Mouse (Mus musculus) limb, embryonic 10.5 days (tissue): ENCODE data around the gene Parp6. TPM values are rescaled to one million over a fixed set of nuclear protein-coding genes. Genes with fewer than 3 reads are reported as not detected.
A peak's percentile ranks its signal among the peaks of the same experiment; 100 is the strongest.

Source experiments
- DNase-seq: peaks from one replicate; pipeline ENCODE4 v3.0.0-alpha.2; 2017; ENCODE audit warnings: low spot score
- H3K27ac ChIP-seq: fragments of 300-500 bp; sonication (generic); 2 replicates; pipeline ENCODE4 v1.5.1; 2016; ENCODE audit warnings: mild to moderate bottlenecking
- H3K27me3 ChIP-seq: fragments of 300-500 bp; sonication (generic); 2 replicates; pipeline ENCODE4 v1.6.1; 2016; ENCODE audit warnings: low read depth, mild to moderate bottlenecking; ENCODE audit not compliant: poor library complexity, severe bottlenecking
- H3K36me3 ChIP-seq: fragments of 300-500 bp; sonication (generic); 2 replicates; pipeline ENCODE4 v1.6.1; 2016; ENCODE audit warnings: mild to moderate bottlenecking, moderate library complexity
- H3K4me1 ChIP-seq: fragments of 300-500 bp; sonication (generic); 2 replicates; pipeline ENCODE4 v1.6.1; 2016
- H3K4me3 ChIP-seq: fragments of 300-500 bp; sonication (generic); 2 replicates; pipeline ENCODE4 v1.5.1; 2016; ENCODE audit warnings: mild to moderate bottlenecking, moderate library complexity
- H3K9me3 ChIP-seq: fragments of 300-500 bp; sonication (generic); replicated peaks from 2 replicates; pipeline ENCODE4 v1.6.1; 2016; ENCODE audit warnings: mild to moderate bottlenecking
- WGBS: fragments of 180-500 bp; shearing (Covaris S2); methylation state at CpG from one replicate; pipeline ENCODE4 v1.1.7; 2016; 5-methylcytosine and 5-hydroxymethylcytosine counted together
- polyA plus RNA-seq: library from polyadenylated mRNA; unstranded; fragments of >200 nt; fragmentation: Nextera tagmentation; extraction: Ambion mirVana; gene quantifications from 2 replicates; pipeline ENCODE4 v1.2.1, GENCODE M21; 2016

Parp6 gene
- polyA plus RNA-seq, 1 experiment from 2014 or later = 33.3 TPM

DNA sequence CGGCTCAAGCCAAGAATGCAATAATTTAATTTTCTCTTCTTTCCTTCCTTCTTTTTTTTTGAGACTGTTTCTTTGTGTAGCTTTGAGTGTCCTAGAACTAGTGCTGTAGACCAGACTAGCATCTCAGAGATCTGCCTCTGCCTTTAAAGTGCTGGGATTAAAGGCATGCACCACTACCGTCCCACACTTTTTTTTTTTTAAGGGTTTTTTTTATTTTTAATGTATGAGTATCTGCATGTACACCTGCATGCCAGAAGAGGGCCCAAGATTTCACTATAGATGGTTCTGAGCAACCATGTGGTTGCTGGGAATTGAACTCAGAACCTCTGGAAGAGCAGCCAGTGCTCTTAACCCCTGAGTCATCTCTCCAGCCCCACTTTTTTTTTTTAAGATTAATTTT lies 1.3 kb upstream of the Parp6 start:
- Histone ChIP-seq H3K4me1 (peaks cover 19% of the 10 kb centered on the region), H3K27ac (no peak overlapping the region), H3K36me3 (peaks cover 2% of the 10 kb centered on the region; the same call in 1 of the 2 replicates), H3K4me3 (no peak overlapping the region), H3K9me3 (no peaks in the 10 kb centered on the region), H3K27me3 (no peaks in the 10 kb centered on the region)
- 94% methylated on average over 2 of the region's 2 CpGs for WGBS
- no peak for DNase-seq

DNA sequence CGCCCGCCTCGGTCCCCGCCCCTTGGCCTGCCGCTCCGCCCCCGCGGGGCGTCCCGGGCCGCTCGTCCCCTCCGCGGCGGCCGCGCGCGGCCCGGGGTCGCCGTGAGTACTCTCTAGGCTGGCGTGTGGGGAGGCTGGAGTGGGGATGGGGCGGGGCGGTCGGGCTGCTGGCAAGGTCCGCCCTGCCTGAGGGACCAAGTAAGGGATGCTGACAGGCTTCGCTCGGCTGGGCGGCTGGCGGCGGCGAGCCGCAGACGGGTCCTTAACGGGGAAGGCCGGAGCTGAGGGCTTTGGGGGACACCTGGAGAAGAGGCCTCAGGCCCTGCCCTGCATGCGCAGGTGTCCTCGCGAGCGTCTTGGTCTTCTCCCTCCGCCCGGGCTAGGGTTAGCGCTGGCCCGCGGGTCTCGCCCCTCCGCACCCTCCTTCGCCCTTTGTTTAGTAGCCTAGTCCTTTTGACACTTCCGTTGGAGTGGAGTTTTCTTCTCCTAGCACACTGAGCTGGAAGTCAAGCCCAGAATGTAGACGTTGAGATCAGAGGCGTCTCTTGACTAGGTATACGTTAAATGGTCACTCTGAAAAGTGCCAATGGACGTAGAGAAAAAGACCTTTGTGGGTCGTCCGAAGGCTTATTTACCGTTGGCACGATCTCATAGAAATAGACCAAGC lies 356 bp downstream of the Parp6 start:
- no peaks in the 10 kb centered on the region for H3K27me3 ChIP-seq
- H3K9me3 ChIP-seq = no peaks in the 10 kb centered on the region
- peak overlapping the region; percentile 96 for H3K27ac ChIP-seq
- DNase-seq = no peak
- H3K36me3 ChIP-seq = peaks cover 14% of the 10 kb centered on the region
- H3K4me3 ChIP-seq = peak overlapping the region; percentile 93
- peaks cover 19% of the 10 kb centered on the region for H3K4me1 ChIP-seq
- under 1% methylated on average over 53 of the region's 58 CpGs for WGBS

DNA sequence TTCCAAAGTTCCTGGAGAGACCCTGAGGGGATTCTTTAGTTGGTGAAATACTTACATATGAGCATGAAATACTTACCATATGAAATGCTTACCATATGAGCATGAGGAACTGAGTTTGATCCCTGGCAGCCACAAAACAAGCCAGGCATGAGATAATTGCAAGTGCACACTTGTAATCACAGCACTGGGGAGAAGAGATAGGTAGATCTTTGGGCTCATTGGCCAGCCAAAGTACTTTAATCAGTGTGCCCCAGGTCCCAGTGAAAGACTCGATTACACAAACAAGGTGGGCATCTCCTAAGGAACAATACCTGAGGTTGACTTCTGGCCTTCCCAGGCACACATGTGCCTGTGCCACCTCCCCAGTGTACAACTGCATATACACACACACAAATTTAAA lies 21.3 kb downstream of the Parp6 start:
- Histone ChIP-seq H3K36me3 (peaks cover 95% of the 10 kb centered on the region), H3K9me3 (no peaks in the 10 kb centered on the region), H3K27ac (no peak overlapping the region), H3K4me3 (no peak overlapping the region), H3K27me3 (no peaks in the 10 kb centered on the region), H3K4me1 (no peaks in the 10 kb centered on the region)
- no peak for DNase-seq
- 94% methylated on average over 1 of the region's 1 CpGs for WGBS

GRCm38 (mm10) chr9:59639936-59640335 lies 22.9 kb downstream of the Parp6 start:
- Histone ChIP-seq H3K4me3 (no peak overlapping the region), H3K27me3 (no peaks in the 10 kb centered on the region), H3K27ac (no peak overlapping the region), H3K4me1 (no peaks in the 10 kb centered on the region), H3K9me3 (no peaks in the 10 kb centered on the region), H3K36me3 (peaks cover 85% of the 10 kb centered on the region)
- DNase-seq = no peak
- WGBS = 90% methylated on average over 4 of the region's 4 CpGs

- no peak overlapping the region for H3K27ac ChIP-seq
- no peak for DNase-seq
- no peaks in the 10 kb centered on the region for H3K4me1 ChIP-seq
- H3K36me3 ChIP-seq = peaks cover 80% of the 10 kb centered on the region
- 90% methylated on average over 2 of the region's 2 CpGs for WGBS
- no peaks in the 10 kb centered on the region for H3K9me3 ChIP-seq
- no peaks in the 10 kb centered on the region for H3K27me3 ChIP-seq
- no peak overlapping the region for H3K4me3 ChIP-seq
Measured at GRCm38 (mm10) chr9:59641320-59641719, 24.2 kb downstream of the Parp6 start.

DNA sequence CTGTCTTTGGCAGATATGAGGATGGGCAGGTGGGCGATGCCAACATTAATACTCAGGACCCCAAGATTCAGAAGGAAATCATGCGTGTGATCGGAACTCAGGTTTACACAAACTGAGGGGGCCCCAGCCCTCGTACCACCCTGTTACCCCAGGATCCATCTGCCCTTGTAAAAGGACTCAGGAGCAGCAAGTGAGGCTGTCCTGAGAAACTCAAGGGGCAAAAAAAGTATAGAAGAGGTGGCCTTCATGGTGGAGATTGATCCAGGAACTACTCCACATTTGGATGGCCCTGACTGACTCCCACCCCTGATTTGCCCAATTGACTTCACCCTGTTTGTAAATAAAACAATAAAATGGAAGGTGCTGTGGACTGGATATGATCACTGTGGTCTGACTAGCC lies 32.8 kb downstream of the Parp6 start:
- 95% methylated on average over 4 of the region's 4 CpGs for WGBS

DNA sequence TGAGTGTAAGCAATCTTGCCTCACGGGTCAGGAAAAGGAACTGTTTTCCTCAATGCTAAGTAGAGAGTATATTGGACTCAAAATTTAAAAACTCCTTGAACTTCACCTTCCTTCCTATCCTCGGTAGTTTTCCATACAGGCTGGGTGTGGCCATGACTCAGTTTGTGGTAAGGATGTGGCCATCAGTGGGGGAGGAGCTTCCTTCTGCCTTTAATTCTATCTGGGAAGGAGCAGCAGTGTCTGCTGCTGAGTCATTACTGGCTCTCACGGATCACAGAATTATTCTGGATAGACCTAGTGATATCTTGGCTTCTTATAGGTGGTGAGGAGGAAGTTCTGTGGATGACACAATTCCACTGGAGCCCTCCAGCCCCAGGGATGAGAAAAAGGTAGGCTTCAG lies 36.3 kb downstream of the Parp6 start:
- Histone ChIP-seq H3K36me3 (peaks cover 40% of the 10 kb centered on the region), H3K9me3 (no peaks in the 10 kb centered on the region), H3K27ac (no peak overlapping the region), H3K4me1 (peaks cover 15% of the 10 kb centered on the region), H3K4me3 (no peak overlapping the region), H3K27me3 (no peaks in the 10 kb centered on the region)
- no peak for DNase-seq
- 31% methylated on average over 3 of the region's 3 CpGs for WGBS

More for the DNA sequence above, 32.8 kb downstream of the Parp6 start:
- H3K9me3 ChIP-seq = no peaks in the 10 kb centered on the region
- no peak overlapping the region for H3K27ac ChIP-seq
- H3K4me1 ChIP-seq = no peaks in the 10 kb centered on the region
- no peak for DNase-seq
- H3K36me3 ChIP-seq = peaks cover 51% of the 10 kb centered on the region
- H3K4me3 ChIP-seq = no peak overlapping the region
- no peaks in the 10 kb centered on the region for H3K27me3 ChIP-seq

DNA sequence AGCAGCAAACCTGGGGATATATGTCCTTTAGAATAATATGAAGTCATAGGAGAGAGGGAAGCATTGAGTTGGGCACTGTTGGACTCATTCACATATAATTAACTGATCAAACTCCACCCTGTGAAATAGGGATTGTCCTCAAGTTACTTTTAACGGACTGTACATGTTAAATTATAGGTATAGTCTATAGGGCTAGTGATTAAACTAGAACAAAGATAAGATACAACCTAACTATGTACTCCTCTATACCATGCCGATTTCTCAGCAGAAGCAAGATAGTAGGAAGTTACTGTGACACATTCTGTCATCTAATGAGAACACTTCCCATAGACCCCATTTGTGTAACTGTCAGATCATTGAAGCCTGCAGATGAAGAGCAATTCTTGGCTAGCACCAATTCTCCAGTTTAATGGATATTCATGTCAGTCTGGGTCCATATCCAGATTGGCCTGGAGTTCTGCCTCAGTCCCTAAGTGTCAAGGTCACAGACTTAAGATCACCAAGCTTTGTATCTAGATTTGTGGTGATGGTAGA lies 37.4 kb downstream of the Parp6 start:
- 93% methylated on average over 2 of the region's 2 CpGs for WGBS
- Histone ChIP-seq H3K27me3 (no peaks in the 10 kb centered on the region), H3K4me3 (no peak overlapping the region)

GRCm38 (mm10) chr9:59655958-59656634 lies 39.0 kb downstream of the Parp6 start, which contains the start of gene Pkm:
Gene Pkm, plus strand, starts transcription at chr9:59656368.
- peak within 1 kb of the TSS; percentile 85 for H3K4me3 ChIP-seq
- H3K9me3 ChIP-seq = no peaks in the 10 kb centered on the region
- under 1% methylated on average over 46 of the region's 46 CpGs for WGBS

More for the DNA sequence above, 37.4 kb downstream of the Parp6 start:
- no peak overlapping the region for H3K27ac ChIP-seq
- peaks cover 38% of the 10 kb centered on the region for H3K36me3 ChIP-seq
- no peak for DNase-seq
- H3K4me1 ChIP-seq = peaks cover 25% of the 10 kb centered on the region
- H3K9me3 ChIP-seq = no peaks in the 10 kb centered on the region

GRCm38 (mm10) chr9:59656635-59657617 lies 39.8 kb downstream of the Parp6 start:
- no peaks in the 10 kb centered on the region for H3K27me3 ChIP-seq
- no peaks in the 10 kb centered on the region for H3K9me3 ChIP-seq
- under 1% methylated on average over 65 of the region's 65 CpGs for WGBS
- DNase-seq = peak; percentile 95
- H3K27ac ChIP-seq = peak overlapping the region; percentile 98
- H3K36me3 ChIP-seq = peaks cover 40% of the 10 kb centered on the region
- peaks cover 49% of the 10 kb centered on the region for H3K4me1 ChIP-seq
- H3K4me3 ChIP-seq = peak overlapping the region; percentile 85

More at GRCm38 (mm10) chr9:59655958-59656634, 39.0 kb downstream of the Parp6 start, which contains the start of gene Pkm:
- Histone ChIP-seq H3K4me1 (peaks cover 41% of the 10 kb centered on the region), H3K27me3 (no peaks in the 10 kb centered on the region), H3K36me3 (peaks cover 38% of the 10 kb centered on the region), H3K27ac (peak within 1 kb of the TSS; percentile 98)
- DNase-seq = peak; percentile 98

GRCm38 (mm10) chr9:59658146-59658545 lies 41.1 kb downstream of the Parp6 start:
- peaks cover 52% of the 10 kb centered on the region for H3K36me3 ChIP-seq
- 9% methylated on average over 4 of the region's 4 CpGs for WGBS
- DNase-seq = peak; percentile 33
- H3K9me3 ChIP-seq = no peaks in the 10 kb centered on the region
- H3K27me3 ChIP-seq = no peaks in the 10 kb centered on the region
- peaks cover 56% of the 10 kb centered on the region for H3K4me1 ChIP-seq
- H3K27ac ChIP-seq = peak overlapping the region; percentile 98
- H3K4me3 ChIP-seq = peak overlapping the region; percentile 85
